ENCODE assay signal across 18 mouse cellular contexts in genomic region chr1:63898766-63899165, GRCm38 (mm10).
A peak's percentile ranks its signal among the peaks of the same experiment; 100 is the strongest.
DNase-seq lines count a peak whose midpoint lies in the region; ATAC-seq lines count a peak whose summit lies in the region.
"Had no signal": no experiment of that assay in that cellular context is flagged by ENCODE, and none has a peak within 500 bp of the region (broad histone marks: within the 10 kb centered on the region; RNA-seq: fewer than 3 reads in every experiment).

No protein-coding gene starts in this region.

- intact Hi-C loops in left cerebral cortex, postnatal 10 days (cut with DNase I), result no loop called here

- H3K36me3 ChIP-seq in intestine, embryonic 15.5 days, result no peaks in the 10 kb centered on the region
- H3K36me3 ChIP-seq: embryonic facial prominence, embryonic 15.5 days; forebrain, embryonic 10.5 days; heart, embryonic 13.5 days; hindbrain, embryonic 12.5 days had no signal

- WGBS in intestine, embryonic 15.5 days, result 71% methylated on average over 2 of the region's 2 CpGs

- no peak overlapping the region for H3K4me3 ChIP-seq in intestine, embryonic 15.5 days (replicated peaks)
- H3K4me3 ChIP-seq: embryonic facial prominence, embryonic 15.5 days; erythroblast, embryonic 14.5 days; forebrain, embryonic 10.5 days; heart, embryonic 13.5 days; hindbrain, embryonic 12.5 days had no signal

- no peak overlapping the region for H3K9ac ChIP-seq in intestine, embryonic 15.5 days
- H3K9ac ChIP-seq: embryonic facial prominence, embryonic 15.5 days; heart, embryonic 13.5 days; hindbrain, embryonic 12.5 days had no signal

- ATAC-seq in intestine, embryonic 15.5 days, result no peak
- ATAC-seq: hindbrain, embryonic 16.5 days had no signal

- H3K9me3 ChIP-seq in intestine, embryonic 15.5 days, result no peaks in the 10 kb centered on the region
- H3K9me3 ChIP-seq: embryonic facial prominence, embryonic 15.5 days; forebrain, embryonic 10.5 days; heart, embryonic 13.5 days; hindbrain, embryonic 12.5 days had no signal

- DNase-seq in left cerebral cortex, adult 18-20 months (ENCODE audit: low spot score in 2 of 2), result peak; percentile 15 to 53
- DNase-seq in left cerebral cortex, postnatal 10 days (ENCODE audit: extremely low spot score in 1 of 2, low spot score in 2 of 2), result no peak
- peak; percentile 43 to 54 for DNase-seq in right cerebral cortex, adult 2 months (ENCODE audit: low spot score in 2 of 2)
- DNase-seq in right cerebral cortex, postnatal 14 days, result no peak
- DNase-seq in right cerebral cortex, postnatal 25 days, result peak; percentile 14
- DNase-seq in c-Kit-positive CD71-positive TER-119-positive erythroid progenitor cells, embryonic 14.5 days (ENCODE audit: low spot score), result no peak
- DNase-seq: adrenal gland, postnatal 14 days; cerebellum, adult 2 months; cerebellum, postnatal 10 days; gastrocnemius, postnatal 36 days; heart, postnatal 4 days had no signal

- H3K4me1 ChIP-seq in intestine, embryonic 15.5 days (replicated peaks), result no peaks in the 10 kb centered on the region
- H3K4me1 ChIP-seq: embryonic facial prominence, embryonic 15.5 days; hindbrain, embryonic 12.5 days had no signal

- H3K4me2 ChIP-seq in intestine, embryonic 15.5 days (replicated peaks), result no peak overlapping the region
- H3K4me2 ChIP-seq: embryonic facial prominence, embryonic 15.5 days; heart, embryonic 13.5 days; hindbrain, embryonic 12.5 days had no signal

- no peak overlapping the region for H3K27ac ChIP-seq in intestine, embryonic 15.5 days
- H3K27ac ChIP-seq: embryonic facial prominence, embryonic 15.5 days; forebrain, embryonic 10.5 days; heart, embryonic 13.5 days; hindbrain, embryonic 12.5 days had no signal

- H3K27me3 ChIP-seq in intestine, embryonic 15.5 days (replicated peaks), result no peaks in the 10 kb centered on the region
- H3K27me3 ChIP-seq: embryonic facial prominence, embryonic 15.5 days; heart, embryonic 13.5 days; hindbrain, embryonic 12.5 days had no signal

Comparison
In these comparisons a context has a peak if more than half of its experiments do, and no peak if none do; other contexts are left out.
1. DNase-seq: peak in left cerebral cortex, adult 18-20 months (2 of 2), right cerebral cortex, adult 2 months (2 of 2) and right cerebral cortex, postnatal 25 days (single experiment); none in left cerebral cortex, postnatal 10 days (0 of 2), right cerebral cortex, postnatal 14 days (single experiment) and c-Kit-positive CD71-positive TER-119-positive erythroid progenitor cells, embryonic 14.5 days (single experiment).